Mouse (Mus musculus): ENCODE results near the gene Vmn1r43.

GRCm38 (mm10) chr6:89867276-89867675 lies 8.9 kb downstream of the Vmn1r43 start:
- TF ChIP-seq CTCF (IDR thresholded peaks at IDR 0.05; ENCODE audit: low read depth, low read length): no peak
- TF ChIP-seq POLR2A (IDR thresholded peaks at IDR 0.05; ENCODE audit: borderline replicate concordance, low read depth, low read length): no peak
